Mouse (Mus musculus): ENCODE measurements at regions not wholly inside any gene's neighbourhood (a gene's known extent, or its start where the extent isn't known, plus 50 kb on each side); places are given as distances from the start of the nearest gene placed in this dataset.

DNA sequence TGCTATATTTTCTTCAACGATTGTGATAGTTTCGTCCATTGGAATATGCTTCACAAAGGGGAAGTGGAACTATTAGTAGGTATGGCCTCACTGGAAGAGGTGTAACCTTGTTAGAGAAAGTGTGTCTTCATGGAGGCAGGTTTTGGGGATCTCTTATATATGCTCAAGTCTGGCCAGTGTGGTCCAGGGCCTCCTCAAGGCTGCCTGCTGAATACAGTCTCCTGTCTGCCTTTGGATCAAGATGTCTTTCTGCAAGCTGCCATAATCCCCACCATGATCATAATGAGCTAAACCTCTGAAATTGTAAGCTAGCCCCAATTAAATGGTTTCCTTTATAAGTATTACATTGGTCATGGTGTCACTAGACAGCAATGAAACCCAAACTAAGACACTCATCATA is 384.3 kb downstream of the Btbd3 start:
- DNase-seq (ENCODE audit: low spot score in 2 of 2): no peak

DNA sequence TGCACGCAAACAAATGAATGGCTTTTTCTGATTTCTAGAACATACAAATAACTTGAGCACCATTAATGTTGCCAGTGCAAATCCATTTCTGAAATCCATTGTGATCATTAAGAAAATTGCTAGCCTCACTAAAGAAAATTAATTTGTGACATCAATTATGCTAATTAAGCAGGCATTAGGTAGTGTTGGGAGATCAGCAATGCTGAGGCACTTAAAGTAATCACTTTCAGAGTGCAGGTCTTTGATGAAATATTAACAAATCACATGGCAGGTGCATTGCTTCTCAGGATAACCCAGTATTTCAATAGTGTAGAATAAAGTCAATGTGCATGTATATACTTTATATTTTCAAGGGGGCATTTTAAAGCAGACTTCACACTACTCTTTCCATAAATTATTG is 385.0 kb downstream of the Btbd3 start:
- DNase-seq (ENCODE audit: low spot score in 2 of 2): no peak

DNA sequence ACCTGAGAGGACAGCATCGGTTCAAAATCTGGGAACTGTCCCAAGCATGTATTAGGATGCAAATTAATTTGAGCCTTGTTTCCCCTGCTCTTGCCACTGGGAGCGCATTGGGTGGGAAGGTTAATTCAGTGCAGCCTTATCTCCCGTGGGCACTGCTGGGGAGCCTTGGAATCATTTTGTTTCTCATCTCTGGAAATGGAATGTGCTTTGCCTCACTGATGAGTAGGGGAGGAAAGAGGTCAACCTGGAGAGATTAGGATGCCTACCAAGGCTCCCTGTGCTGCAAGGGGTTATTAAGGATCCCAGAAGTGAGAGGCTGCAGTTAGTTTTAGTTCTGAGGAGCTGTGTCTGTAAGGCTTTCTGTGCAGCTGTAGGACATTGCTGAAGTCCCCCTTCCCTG is 392.3 kb downstream of the Btbd3 start:
- no peak for DNase-seq (ENCODE audit: low spot score in 2 of 2)

DNA sequence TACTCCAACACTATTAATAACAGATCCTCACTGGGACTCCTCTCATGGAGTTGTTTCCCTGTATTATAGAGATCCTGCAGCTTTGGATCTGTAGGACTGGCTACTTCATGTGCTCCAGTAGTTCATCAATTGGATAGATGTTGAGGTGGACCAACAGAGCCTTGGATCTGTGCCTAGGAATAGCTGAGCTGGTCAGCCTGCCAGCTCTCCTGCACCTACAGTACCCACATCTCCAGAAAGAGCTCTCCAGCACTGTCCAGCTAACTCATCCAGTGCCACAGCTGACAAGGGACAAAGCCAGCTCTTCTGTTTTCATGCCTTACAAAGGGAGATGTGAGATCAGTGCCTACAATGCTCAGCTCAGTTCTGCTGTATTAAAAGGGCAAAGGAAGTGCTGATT is 403.0 kb downstream of the Btbd3 start:
- DNase-seq (ENCODE audit: low spot score in 2 of 2): no peak

DNA sequence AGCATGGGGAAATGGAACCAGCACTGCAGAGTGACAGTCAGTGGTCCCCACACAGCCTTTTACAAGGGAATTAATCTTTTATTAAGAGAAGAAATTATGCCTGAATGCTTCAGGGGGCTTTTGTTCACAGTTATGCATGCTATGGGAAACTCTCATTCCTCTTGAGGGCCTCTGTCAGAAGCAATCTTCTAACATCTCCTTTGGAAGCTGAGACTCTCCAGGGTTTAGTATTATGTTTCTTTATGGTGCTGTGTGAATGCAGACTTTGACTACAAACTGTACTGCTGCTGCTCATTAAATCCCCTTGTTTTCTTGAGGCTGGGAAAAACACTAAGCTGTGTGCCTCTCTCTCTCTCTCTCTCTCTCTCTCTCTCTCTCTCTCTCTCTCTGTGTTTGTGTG is 413.9 kb downstream of the Btbd3 start:
- DNase-seq (ENCODE audit: low spot score in 2 of 2): no peak

DNA sequence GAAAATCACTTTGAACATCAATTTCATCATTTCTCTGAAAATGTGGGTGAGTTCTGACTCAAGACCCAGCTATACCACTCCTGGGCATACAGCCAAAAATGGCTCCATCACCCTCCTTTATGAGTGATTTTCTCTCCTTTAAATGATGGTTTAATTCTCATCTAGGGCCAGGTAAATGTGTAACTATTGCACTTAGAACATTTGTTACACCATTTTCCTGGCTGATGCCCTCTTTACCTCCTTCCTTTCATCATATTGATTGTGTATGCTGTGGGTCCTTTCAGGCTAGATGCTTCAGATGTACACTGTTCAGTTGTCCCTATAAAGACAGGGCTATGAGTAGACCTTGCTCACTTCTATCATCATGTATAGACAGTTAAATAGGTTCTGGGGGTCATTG is 418.4 kb downstream of the Btbd3 start:
- no peak for DNase-seq (ENCODE audit: low spot score in 2 of 2)

DNA sequence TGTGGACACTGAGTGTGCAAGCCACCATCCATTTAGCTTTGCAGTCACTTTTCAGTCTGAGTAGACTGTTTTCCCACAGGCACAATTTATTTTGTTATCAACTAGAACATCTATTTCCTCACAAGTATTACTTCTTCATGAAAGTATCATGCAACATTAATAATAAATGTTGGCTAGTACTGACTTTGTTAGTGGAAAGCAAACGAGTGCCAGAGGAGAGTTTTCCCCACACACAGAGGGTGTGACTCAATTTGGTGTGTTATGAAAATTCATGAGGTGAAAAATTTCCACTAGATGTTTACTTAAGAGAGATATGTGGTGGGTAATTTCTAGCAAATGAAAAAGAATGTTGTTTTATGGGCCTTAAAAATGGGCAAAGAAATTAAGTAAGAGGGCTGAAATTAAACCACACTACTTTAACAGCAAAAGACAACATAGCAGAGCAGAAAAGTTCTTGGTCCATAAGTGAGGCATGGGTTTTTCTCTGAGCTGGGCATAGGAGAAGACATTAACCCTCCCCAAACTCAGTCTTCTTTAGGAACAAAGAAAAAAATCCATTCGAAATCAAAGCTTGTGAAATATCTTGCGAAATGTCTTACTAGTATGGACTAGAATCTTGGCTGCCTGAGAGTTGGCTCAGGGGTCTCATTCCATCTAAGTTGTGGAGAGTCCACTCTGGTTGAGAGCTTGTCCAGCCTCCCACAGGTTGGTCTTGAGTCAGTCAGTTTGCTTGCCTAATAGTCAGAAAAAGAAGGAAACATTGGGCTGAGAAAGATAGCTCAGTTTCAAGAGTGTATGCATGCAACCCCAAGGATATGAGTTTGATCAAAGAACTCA is 419.1 kb downstream of the Btbd3 start:
- no peak for DNase-seq (ENCODE audit: low spot score in 2 of 2)

DNA sequence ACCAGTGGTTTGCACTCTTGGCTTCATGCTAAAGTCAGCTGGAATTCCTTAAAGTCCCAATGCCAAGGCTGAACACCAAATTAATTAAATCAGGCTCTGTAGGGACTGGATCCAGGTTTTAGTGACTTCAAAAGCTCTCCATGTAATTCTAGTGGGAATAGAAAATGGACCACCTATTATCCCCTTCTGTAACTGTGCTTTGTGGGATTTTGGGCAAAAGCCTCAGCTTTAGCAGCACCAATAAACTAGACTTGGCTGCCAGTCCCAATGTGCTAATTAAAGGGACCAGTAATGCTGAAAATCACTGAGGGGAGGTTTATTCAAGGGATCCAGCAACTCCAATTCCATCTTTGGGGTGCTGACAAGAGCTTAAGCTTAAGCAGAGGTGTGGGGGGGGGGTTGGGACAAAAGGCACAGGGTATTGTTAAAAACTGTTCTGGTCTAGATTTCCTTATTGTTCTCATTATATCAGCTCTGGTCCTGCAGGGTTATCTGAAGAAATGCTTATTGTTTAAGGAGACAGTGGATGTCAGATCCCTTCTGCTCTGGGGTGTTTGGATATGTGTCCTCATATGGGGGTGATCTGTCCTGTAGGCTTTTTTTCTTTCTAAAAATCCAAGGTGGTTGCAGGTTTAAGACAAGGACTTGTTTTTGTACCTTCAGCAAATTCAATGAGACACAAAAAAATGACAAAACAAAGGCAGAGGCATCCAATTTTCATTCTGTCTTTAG is 431.9 kb downstream of the Btbd3 start:
- DNase-seq (ENCODE audit: low spot score in 2 of 2): no peak

DNA sequence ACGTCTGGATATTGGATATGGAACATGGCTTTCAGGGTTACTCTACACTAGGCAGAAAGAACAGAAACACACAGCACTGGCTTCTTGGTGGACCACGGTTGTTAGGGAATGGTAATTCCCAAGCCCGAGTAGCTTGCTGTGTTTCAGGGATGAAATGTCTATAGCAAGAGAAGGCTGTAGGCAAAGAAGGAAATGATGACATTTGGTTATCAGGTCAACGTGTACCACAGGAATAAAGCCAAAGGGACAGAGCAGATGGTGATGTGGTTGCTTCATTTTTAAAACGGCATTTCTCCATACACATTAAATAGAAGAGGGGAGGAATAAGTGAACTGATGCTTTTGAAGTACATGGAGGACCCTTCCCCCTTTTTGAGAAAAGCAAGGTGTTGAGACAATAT is 433.1 kb downstream of the Btbd3 start:
- no peak for DNase-seq (ENCODE audit: low spot score in 2 of 2)

DNA sequence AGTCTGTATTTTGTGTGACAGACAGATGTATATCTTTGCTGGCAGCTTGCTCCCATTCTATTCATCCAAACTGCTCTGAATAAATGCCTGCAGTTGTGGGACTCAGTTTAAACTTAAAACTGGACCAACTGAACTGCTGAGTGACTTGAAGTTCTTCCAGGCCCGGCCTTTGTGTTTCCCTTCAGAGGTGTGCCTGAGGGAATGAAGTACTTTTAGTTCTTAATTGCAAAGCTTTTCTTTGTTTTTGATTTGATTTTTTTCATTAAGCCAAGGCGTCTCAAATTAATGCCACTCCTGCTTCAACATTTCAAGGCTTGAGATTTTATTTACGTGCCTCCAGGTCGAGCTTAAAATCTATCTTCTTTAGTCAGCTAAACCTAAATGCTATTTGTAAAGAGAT is 446.4 kb downstream of the Btbd3 start:
- DNase-seq (ENCODE audit: low spot score in 2 of 2): no peak

DNA sequence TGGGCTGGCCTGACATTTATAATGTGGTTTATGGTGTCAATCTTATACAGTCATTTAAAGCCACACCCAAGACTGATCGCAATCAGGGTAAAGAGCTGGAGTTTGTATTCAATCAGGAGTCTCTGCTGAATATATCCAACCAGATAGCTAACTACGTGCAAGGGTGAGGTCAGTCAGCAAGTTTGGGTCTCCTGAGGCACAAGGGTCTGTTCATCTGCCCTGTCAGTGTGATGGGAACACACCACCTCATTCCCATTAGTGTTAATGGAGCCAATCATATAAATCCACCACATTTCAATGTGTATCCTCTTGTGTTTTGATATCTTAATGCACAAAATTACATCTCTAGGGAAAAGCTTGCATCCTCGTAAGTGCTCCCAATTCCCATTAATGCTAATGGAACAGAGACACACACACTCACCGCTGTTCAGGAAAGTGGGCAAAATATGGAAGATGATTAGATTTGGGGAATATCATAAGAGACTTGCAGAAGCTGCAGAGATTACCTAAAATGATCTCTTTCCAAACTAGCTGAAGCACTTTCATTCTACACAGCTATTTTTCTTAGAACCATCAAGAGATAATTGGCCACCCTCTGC is 447.7 kb downstream of the Btbd3 start:
- no peak for DNase-seq (ENCODE audit: low spot score in 2 of 2)

DNA sequence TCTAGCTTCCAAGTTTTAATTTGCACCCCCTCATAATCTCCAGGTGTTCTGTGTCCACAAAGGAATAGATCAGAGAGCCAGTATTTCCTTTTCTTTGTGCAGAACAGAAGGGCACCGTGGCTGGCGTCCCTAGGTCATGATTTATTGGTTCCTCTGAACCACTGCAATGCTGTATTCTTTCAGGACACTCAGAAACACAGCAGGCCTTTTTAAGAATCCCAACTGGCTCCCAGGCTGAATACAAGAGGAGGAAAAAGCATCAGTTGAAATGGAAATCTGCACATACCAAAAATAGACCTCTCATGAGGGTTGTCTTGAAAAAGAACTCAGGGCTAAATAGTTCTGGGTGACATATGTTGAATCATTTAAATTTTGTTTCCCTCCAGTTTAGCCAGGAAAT is 452.4 kb downstream of the Btbd3 start:
- no peak for DNase-seq (ENCODE audit: low spot score in 2 of 2)

DNA sequence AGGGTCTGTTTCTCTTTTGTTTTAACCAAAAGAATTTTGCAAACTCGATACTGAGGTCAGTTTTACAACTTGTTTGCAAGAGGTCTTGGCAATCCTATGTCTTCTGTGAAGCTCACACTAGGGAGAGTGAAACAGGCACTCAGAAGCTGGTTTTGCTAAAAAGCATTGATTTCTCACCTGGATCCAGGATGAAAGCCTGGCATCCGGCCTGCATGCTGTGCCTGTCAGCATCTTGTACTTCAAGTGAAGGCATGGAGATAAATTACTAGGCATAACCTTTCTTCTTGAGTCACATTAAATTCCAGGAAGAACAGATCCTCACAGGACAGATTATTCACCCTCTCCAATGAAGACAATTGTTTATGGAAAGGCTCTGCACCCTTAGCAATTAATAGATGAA is 477.5 kb downstream of the Btbd3 start:
- DNase-seq (ENCODE audit: low spot score in 2 of 2): no peak

DNA sequence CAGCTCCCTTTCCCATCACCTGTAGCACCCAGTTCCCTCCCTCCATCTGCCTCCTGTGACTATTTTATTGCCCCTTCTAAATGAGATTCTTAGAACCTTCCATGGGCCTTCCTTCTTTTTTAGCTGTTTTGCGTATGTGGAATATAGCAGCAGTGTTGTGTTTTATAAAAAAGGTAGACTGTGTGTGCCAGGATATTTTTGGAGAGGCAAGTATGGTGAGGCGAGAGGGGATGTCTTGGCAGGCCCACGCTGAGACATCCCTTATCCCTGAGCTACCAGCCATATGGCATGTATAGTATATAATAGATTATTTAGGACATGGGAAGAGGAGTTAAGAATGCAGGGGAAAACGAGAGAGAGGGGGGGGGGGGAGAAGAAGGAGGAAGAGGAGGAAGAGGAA is 488.4 kb downstream of the Btbd3 start:
- no peak for DNase-seq (ENCODE audit: low spot score in 2 of 2)

DNA sequence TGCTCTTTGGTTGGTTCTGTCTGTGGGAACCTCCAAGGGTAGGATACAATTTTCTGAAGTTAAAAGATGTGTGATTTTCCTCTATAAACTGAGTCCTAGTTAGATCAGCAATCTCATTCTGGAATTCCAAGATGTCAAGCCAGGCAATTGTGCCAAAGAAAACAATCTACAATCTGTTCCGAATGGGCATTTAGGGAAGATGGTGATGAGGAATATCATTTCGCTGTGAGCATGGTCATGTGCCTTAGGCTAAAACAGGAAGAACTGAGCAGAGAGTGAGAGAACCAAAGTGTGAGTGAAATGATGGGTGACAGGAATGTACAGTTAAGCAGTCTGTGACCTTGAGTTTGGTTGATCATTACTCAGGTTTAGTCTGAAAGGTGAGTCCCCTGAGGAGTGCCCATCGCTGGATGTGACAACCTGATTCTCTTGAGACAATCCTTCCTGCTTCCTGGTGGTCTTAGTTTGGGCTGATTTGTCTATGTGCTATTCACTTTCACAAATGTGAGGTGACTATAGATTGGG is 504.1 kb downstream of the Btbd3 start:
- no peak for DNase-seq (ENCODE audit: low spot score in 2 of 2)

DNA sequence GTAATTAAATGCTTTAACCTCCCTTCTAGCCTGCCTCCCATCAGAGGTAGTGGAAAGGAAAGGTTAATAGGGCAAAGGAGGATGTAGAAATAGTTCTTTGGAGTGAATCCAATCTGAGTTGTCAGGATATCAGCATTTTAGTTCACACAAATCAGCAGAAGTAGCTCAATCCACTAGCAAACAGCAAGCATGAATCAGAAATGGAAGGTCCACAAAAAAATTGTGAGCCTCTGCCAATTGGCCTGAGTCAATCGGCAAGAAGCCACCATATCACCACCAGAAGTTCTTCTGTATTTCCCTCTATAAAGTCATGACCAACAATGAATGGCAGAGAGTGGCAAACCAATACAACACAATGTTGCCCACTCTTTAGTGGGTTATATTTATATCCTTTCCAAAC is 505.0 kb downstream of the Btbd3 start:
- DNase-seq (ENCODE audit: low spot score in 2 of 2): no peak

DNA sequence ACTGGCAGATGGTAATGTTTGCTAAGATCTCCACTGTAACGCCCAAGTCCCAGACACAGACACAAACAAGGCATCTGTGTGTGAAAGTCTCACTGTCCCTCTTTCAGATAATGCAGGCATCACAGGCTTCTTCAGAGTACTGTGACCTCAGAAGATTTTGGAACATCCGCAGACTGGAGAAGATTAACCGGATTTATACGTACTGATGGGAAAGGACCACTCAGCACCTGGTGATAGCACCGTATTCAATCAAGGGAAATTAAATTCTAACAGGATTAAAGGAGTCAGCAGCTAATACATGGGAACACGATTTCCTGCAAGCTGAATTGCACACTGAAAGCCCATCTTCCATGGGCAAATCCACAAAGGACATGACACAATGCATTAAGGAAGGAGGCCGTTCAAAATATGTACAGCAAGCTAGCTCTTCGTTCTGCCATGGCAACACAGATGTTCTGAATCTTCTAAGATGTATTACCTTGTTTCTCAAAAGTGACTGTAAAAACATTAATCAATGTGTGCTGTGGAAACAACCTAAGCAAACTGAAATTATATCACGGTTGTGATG is 510.0 kb downstream of the Btbd3 start:
- no peak for DNase-seq (ENCODE audit: low spot score in 2 of 2)

DNA sequence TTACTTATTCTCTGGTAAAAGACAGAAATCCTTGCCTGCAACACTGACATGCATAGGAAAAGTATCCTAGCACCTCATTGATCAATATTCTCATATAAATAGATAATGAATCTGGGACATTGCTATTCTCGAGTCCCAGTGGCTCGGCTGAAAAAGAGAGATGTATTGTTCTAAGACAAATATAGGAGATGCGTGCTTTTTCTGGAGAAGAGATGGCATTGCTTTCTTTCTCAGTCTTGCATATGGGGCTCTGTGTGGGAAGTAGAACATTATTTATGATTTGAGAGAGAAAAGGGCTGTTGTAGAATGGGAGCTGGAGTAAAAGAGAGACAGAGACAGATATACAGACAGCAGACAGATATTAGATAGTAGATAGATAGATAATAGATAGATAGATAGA is 527.4 kb downstream of the Btbd3 start:
- DNase-seq (ENCODE audit: low spot score in 2 of 2): no peak

DNA sequence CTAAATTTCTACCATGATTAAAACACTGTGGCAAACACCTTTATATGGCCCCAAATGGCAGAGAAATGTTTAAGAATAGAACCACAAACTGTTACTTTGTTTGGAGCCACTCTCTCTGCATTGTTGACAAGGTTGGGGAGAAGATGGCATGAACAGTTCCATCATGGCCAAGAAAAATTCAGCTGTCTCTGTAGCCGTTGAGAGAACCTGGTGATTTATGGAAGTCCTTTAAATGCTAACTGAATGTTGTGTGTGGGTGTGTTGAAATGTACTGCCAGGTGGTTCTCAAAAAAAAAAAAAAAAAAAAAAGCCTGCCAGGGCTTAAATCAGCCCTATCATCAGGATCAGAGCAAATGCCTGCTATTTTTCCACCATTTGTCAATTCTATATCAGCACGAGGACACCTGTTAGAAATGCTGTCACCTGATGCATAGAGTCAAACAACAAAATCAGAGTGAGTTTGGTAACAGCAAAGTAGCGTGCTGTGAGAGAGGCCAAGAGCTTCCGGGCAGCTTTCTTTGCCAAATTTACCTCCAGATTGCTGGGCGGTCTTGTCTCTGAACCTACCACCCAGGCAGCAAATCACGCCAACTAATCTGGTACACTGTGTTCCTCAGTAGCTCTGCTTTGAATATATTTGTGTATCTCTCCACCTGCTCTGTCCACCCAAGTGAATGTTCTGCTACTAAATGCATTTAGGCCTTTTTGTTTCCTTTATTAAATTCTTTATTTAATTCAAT is 536.5 kb downstream of the Btbd3 start:
- DNase-seq (ENCODE audit: low spot score in 2 of 2): no peak

DNA sequence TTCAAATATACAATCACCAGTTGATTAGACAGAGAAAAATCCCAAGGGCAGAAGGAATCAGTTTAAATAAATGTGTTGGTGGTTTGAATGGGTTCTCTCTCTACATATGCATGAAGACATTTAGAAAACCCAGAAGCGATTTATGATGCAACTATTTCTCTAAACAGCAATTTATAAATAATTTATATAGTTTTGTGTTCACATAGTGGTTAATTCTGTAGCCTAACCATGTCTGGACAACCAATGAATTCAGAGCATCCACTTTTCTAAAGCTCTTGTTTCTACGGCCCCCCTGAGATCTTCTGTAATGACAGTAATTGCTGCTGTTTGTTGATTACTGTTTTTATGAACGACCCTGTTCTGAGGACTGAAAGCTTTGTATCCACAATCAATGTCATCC is 549.8 kb downstream of the Btbd3 start:
- DNase-seq (ENCODE audit: low spot score in 2 of 2): no peak

DNA sequence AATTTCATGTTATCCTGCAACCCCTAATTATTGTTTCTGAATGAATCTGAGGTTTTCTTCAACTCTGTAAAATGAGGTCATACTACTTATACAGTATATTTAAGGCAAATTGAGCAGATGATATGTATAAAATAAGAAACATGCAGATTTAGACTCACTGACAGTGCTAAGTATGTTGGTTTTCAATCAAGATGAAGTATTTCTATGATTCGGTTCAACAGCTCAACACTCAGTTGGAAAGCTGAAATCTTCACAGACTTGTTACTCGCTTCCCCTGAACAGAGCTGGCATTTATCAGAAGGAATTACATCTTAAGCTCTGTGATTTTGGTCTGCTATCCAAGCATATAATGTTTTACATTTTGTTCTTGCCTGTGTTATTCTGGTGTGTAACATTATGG is 553.4 kb downstream of the Btbd3 start:
- DNase-seq (ENCODE audit: low spot score in 2 of 2): no peak

Data from gastrocnemius, postnatal 4 days (tissue).